Mouse (Mus musculus) lung, postnatal 0 days (tissue): ENCODE results near the gene Rab40b.

ENCODE experiments used
- CTCF ChIP-seq: IDR thresholded peaks from 2 replicates; pipeline ENCODE4 v1.5.1; 2016; ENCODE audit warnings: antibody characterized with exemption, mild to moderate bottlenecking
- EP300 ChIP-seq: IDR thresholded peaks from 2 replicates; pipeline ENCODE4 v1.6.1; 2016; ENCODE audit warnings: antibody characterized with exemption, mild to moderate bottlenecking, control low read depth

DNA sequence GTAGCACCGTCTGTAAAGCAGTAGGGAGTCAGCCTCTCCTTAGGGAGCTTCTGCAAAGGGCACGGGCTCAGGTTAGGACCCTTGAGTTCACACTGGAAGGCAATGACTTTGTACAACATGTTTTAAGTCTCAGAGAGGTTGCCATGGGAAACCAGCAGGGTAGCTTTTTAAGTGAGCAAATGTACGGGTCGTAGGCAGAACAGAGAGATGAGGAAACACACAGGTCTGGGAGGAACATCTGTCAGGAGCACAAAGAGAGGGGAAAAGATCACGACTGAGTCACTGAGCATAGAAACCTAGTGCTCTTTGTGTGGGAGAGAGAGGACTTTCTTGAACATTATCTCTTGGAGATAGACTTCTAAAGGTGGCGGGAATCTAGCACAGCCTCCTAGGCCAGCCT is 7.8 kb downstream of the Rab40b start:
- TF ChIP-seq EP300 = no peak
- TF ChIP-seq CTCF = no peak
